27 mouse cellular contexts compared by ENCODE assay signal in the genomic region with DNA sequence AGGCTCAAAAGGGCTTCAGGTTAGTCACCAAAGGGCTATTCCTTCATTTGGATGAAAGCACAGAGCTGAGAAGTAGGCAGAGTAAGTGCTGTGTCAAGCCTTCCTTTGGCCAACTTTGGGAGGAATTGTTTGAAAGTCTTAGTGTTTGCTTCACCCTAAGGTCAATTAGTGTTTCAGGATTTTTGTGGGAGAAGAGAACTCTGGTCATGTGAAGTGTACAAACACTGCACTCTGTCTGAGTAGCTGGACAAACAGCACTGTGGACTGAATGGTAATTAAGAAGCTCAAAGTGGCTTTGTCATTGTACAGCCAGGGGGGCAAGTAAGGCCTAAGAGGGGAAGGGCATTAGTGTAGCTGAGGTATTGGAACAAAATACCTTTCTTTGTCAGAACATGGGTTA. TPM values are rescaled to one million over a fixed set of nuclear protein-coding genes. Genes with fewer than 3 reads are reported as not detected.
A peak's percentile ranks its signal among the peaks of the same experiment; 100 is the strongest.
DNase-seq lines count a peak whose midpoint lies in the region; ATAC-seq and TF ChIP-seq lines count a peak whose summit lies in the region.
"Had no signal": no experiment of that assay in that cellular context is flagged by ENCODE, and none has a peak within 500 bp of the region (broad histone marks: within the 10 kb centered on the region; RNA-seq: fewer than 3 reads in every experiment).

No protein-coding gene starts in this region.

- TF ChIP-seq EP300 in lung, postnatal 0 days (IDR thresholded peaks at IDR 0.05): peak; percentile 97

- no peaks in the 10 kb centered on the region for H3K27me3 ChIP-seq in hindbrain, embryonic 16.5 days (replicated peaks; ENCODE audit: control insufficient read depth, insufficient read depth, low read length)
- no peaks in the 10 kb centered on the region for H3K27me3 ChIP-seq in hindbrain, embryonic 11.5 days (ENCODE audit: control insufficient read depth, insufficient read depth, low read length)
- H3K27me3 ChIP-seq in lung, embryonic 14.5 days (ENCODE audit: insufficient read depth, low read length): no peaks in the 10 kb centered on the region
- no peaks in the 10 kb centered on the region for H3K27me3 ChIP-seq in lung, postnatal 0 days (replicated peaks; ENCODE audit: insufficient read depth, low read length)
- no peaks in the 10 kb centered on the region for H3K27me3 ChIP-seq in intestine, postnatal 0 days (replicated peaks; ENCODE audit: control insufficient read depth, insufficient read depth, low read length)
- H3K27me3 ChIP-seq: CH12.LX; forebrain, embryonic 13.5 days had no signal

- H3K36me3 ChIP-seq in hindbrain, embryonic 16.5 days (ENCODE audit: control insufficient read depth, insufficient read depth, low read length): no peaks in the 10 kb centered on the region
- H3K36me3 ChIP-seq in hindbrain, embryonic 11.5 days (ENCODE audit: control insufficient read depth, insufficient read depth, low read length): no peaks in the 10 kb centered on the region
- H3K36me3 ChIP-seq in lung, embryonic 14.5 days (ENCODE audit: insufficient read depth): no peaks in the 10 kb centered on the region
- H3K36me3 ChIP-seq in lung, postnatal 0 days (ENCODE audit: insufficient read depth, low read length): no peaks in the 10 kb centered on the region
- no peaks in the 10 kb centered on the region for H3K36me3 ChIP-seq in intestine, postnatal 0 days (ENCODE audit: control insufficient read depth, insufficient read depth)
- H3K36me3 ChIP-seq: forebrain, embryonic 10.5 days; G1E; hindbrain, embryonic 10.5 days had no signal

- H3K9me3 ChIP-seq in hindbrain, embryonic 16.5 days (ENCODE audit: control insufficient read depth, low read length): no peaks in the 10 kb centered on the region
- H3K9me3 ChIP-seq in hindbrain, embryonic 11.5 days (ENCODE audit: control insufficient read depth, low read length): no peaks in the 10 kb centered on the region
- H3K9me3 ChIP-seq in lung, embryonic 14.5 days (ENCODE audit: low read depth, low read length): no peaks in the 10 kb centered on the region
- H3K9me3 ChIP-seq in lung, postnatal 0 days (ENCODE audit: low read length): no peaks in the 10 kb centered on the region
- H3K9me3 ChIP-seq in intestine, postnatal 0 days (ENCODE audit: control insufficient read depth): no peaks in the 10 kb centered on the region
- H3K9me3 ChIP-seq: forebrain, embryonic 10.5 days; forebrain, embryonic 13.5 days; G1E; hindbrain, embryonic 10.5 days had no signal

- no peak overlapping the region for H3K4me2 ChIP-seq in hindbrain, embryonic 16.5 days (ENCODE audit: low read length)
- H3K4me2 ChIP-seq in hindbrain, embryonic 11.5 days (replicated peaks; ENCODE audit: low read depth, low read length): no peak overlapping the region
- H3K4me2 ChIP-seq in lung, embryonic 14.5 days: no peak overlapping the region
- H3K4me2 ChIP-seq in lung, postnatal 0 days (replicated peaks; ENCODE audit: low read depth, low read length): no peak overlapping the region
- no peak overlapping the region for H3K4me2 ChIP-seq in intestine, postnatal 0 days (replicated peaks; ENCODE audit: low read depth)
- H3K4me2 ChIP-seq: forebrain, embryonic 13.5 days; heart, embryonic 11.5 days; hindbrain, embryonic 14.5 days had no signal

- no peak for DNase-seq in hindbrain, embryonic 11.5 days (ENCODE audit: low spot score)
- peak; percentile 47 for DNase-seq in lung, embryonic 14.5 days
- DNase-seq in lung, postnatal 0 days (ENCODE audit: low spot score): peak; percentile 91
- DNase-seq in lung, postnatal 36 days: peak; percentile 74
- DNase-seq in cerebellum, adult 11 months: no peak
- no peak for DNase-seq in adrenal gland, adult (ENCODE audit: inconsistent age in 2 of 2, low spot score in 1 of 2)
- DNase-seq: adrenal gland, adult 2 months; adrenal gland, postnatal 14 days; B cell, adult 2 months; cerebellum, adult 18-20 months; cerebellum, adult 9-10 months; cerebellum, postnatal 14 days; gastrocnemius, postnatal 10 days; gastrocnemius, postnatal 36 days had no signal

- H3K4me1 ChIP-seq in hindbrain, embryonic 16.5 days (ENCODE audit: control insufficient read depth, insufficient read depth, low read depth, low read length): no peaks in the 10 kb centered on the region
- H3K4me1 ChIP-seq in hindbrain, embryonic 11.5 days (replicated peaks; ENCODE audit: control insufficient read depth, insufficient read depth, low read length): no peaks in the 10 kb centered on the region
- H3K4me1 ChIP-seq in lung, embryonic 14.5 days (ENCODE audit: insufficient read depth): no peaks in the 10 kb centered on the region
- H3K4me1 ChIP-seq in lung, postnatal 0 days (ENCODE audit: insufficient read depth, low read depth, low read length): no peaks in the 10 kb centered on the region
- H3K4me1 ChIP-seq in intestine, postnatal 0 days (replicated peaks; ENCODE audit: control insufficient read depth, insufficient read depth, low read length): no peaks in the 10 kb centered on the region
- H3K4me1 ChIP-seq: forebrain, embryonic 10.5 days; forebrain, embryonic 13.5 days; hindbrain, embryonic 10.5 days had no signal

- H3K9ac ChIP-seq in hindbrain, embryonic 16.5 days (ENCODE audit: low read depth, low read length): no peak overlapping the region
- H3K9ac ChIP-seq in hindbrain, embryonic 11.5 days (ENCODE audit: low read depth, low read length): no peak overlapping the region
- H3K9ac ChIP-seq in lung, embryonic 14.5 days: no peak overlapping the region
- no peak overlapping the region for H3K9ac ChIP-seq in lung, postnatal 0 days (replicated peaks; ENCODE audit: low read depth)
- H3K9ac ChIP-seq in intestine, postnatal 0 days (ENCODE audit: low read depth, low read length): no peak overlapping the region
- H3K9ac ChIP-seq: forebrain, embryonic 13.5 days; hindbrain, embryonic 14.5 days had no signal

- no peak overlapping the region for H3K27ac ChIP-seq in hindbrain, embryonic 16.5 days (ENCODE audit: low read depth, low read length)
- H3K27ac ChIP-seq in hindbrain, embryonic 11.5 days (ENCODE audit: low read depth, low read length): no peak overlapping the region
- no peak overlapping the region for H3K27ac ChIP-seq in lung, embryonic 14.5 days (ENCODE audit: low read depth)
- no peak overlapping the region for H3K27ac ChIP-seq in lung, postnatal 0 days (ENCODE audit: low read length)
- no peak overlapping the region for H3K27ac ChIP-seq in intestine, postnatal 0 days (ENCODE audit: low read depth, low read length)
- H3K27ac ChIP-seq: forebrain, embryonic 10.5 days; forebrain, embryonic 13.5 days; hindbrain, embryonic 10.5 days; hindbrain, embryonic 14.5 days had no signal

- H3K4me3 ChIP-seq in hindbrain, embryonic 16.5 days (ENCODE audit: low read length): no peak overlapping the region
- H3K4me3 ChIP-seq in hindbrain, embryonic 11.5 days (ENCODE audit: low read depth, low read length): no peak overlapping the region
- H3K4me3 ChIP-seq in lung, embryonic 14.5 days (ENCODE audit: low read depth, low read length): no peak overlapping the region
- H3K4me3 ChIP-seq in lung, postnatal 0 days (ENCODE audit: low read depth, low read length): no peak overlapping the region
- no peak overlapping the region for H3K4me3 ChIP-seq in intestine, postnatal 0 days (ENCODE audit: low read depth, low read length)
- H3K4me3 ChIP-seq: forebrain, embryonic 10.5 days; forebrain, embryonic 13.5 days; hindbrain, embryonic 10.5 days had no signal

- peak; percentile 9; the same call in 1 of the 2 replicates for ATAC-seq in hindbrain, embryonic 16.5 days
- ATAC-seq in hindbrain, embryonic 11.5 days (ENCODE audit: low FRiP score): no peak
- ATAC-seq in lung, embryonic 14.5 days (ENCODE audit: insufficient read depth): peak; percentile 63
- peak; percentile 97 for ATAC-seq in lung, postnatal 0 days
- ATAC-seq in intestine, postnatal 0 days: no peak
- ATAC-seq: forebrain, embryonic 13.5 days; forebrain, embryonic 16.5 days; Patski had no signal

- TF ChIP-seq CTCF in lung, embryonic 14.5 days (IDR thresholded peaks at IDR 0.05; ENCODE audit: low read depth): no peak
- TF ChIP-seq CTCF in lung, postnatal 0 days (IDR thresholded peaks at IDR 0.05): no peak
- TF ChIP-seq CTCF in intestine, postnatal 0 days (IDR thresholded peaks at IDR 0.05; ENCODE audit: low read depth): no peak

RNA-seq across cellular contexts. Expression of gene Ifit1bl2, which starts 9.1 kb away (rescaled TPM):
- polyA plus RNA-seq in hindbrain, embryonic 16.5 days (2015; fragmentation: Nextera tagmentation; extraction: Ambion mirVana): 0.44 and 0.54 TPM in 2 replicates
- 0.07 and 0.19 TPM in 2 replicates for polyA plus RNA-seq in hindbrain, embryonic 11.5 days (2014; fragmentation: Nextera tagmentation; extraction: Ambion mirVana)
- 0.12 TPM in 1 of 2 replicates, not detected in the other for polyA plus RNA-seq in lung, embryonic 14.5 days (2014; fragmentation: Nextera tagmentation; extraction: Ambion mirVana)
- polyA plus RNA-seq in lung, postnatal 0 days (2015; fragmentation: Nextera tagmentation; extraction: Ambion mirVana): 0.46 and 0.54 TPM in 2 replicates
- 128 and 134 TPM in 2 replicates for polyA plus RNA-seq in intestine, postnatal 0 days (2015; fragmentation: Nextera tagmentation; extraction: Ambion mirVana)
- polyA plus RNA-seq: forebrain, embryonic 10.5 days; G1E had no signal

RNA-seq across cellular contexts. Expression of gene Ifit1, which starts 9.2 kb away (rescaled TPM):
- polyA plus RNA-seq in hindbrain, embryonic 16.5 days (2015; fragmentation: Nextera tagmentation; extraction: Ambion mirVana): 0.26 and 0.48 TPM in 2 replicates
- 0.08 and 0.36 TPM in 2 replicates for polyA plus RNA-seq in hindbrain, embryonic 11.5 days (2014; fragmentation: Nextera tagmentation; extraction: Ambion mirVana)
- polyA plus RNA-seq in lung, embryonic 14.5 days (2014; fragmentation: Nextera tagmentation; extraction: Ambion mirVana): 0.11 TPM in 1 of 2 replicates, not detected in the other
- 2.7 and 3.8 TPM in 2 replicates for polyA plus RNA-seq in lung, postnatal 0 days (2015; fragmentation: Nextera tagmentation; extraction: Ambion mirVana)
- 87.0 and 90.6 TPM in 2 replicates for polyA plus RNA-seq in intestine, postnatal 0 days (2015; fragmentation: Nextera tagmentation; extraction: Ambion mirVana)
- polyA plus RNA-seq: forebrain, embryonic 10.5 days; G1E had no signal

RNA-seq across cellular contexts. Expression of gene Ifit3b, which starts 23.7 kb away (rescaled TPM):
- polyA plus RNA-seq in hindbrain, embryonic 16.5 days (2015; fragmentation: Nextera tagmentation; extraction: Ambion mirVana): 0.14 and 0.25 TPM in 2 replicates
- polyA plus RNA-seq in hindbrain, embryonic 11.5 days (2014; fragmentation: Nextera tagmentation; extraction: Ambion mirVana): 0.28 TPM in 1 of 2 replicates, not detected in the other
- polyA plus RNA-seq in lung, embryonic 14.5 days (2014; fragmentation: Nextera tagmentation; extraction: Ambion mirVana): not detected in 2 replicates
- polyA plus RNA-seq in lung, postnatal 0 days (2015; fragmentation: Nextera tagmentation; extraction: Ambion mirVana): 2.0 and 2.3 TPM in 2 replicates
- polyA plus RNA-seq in intestine, postnatal 0 days (2015; fragmentation: Nextera tagmentation; extraction: Ambion mirVana): 2.2 and 2.3 TPM in 2 replicates
- polyA plus RNA-seq: embryonic facial prominence, embryonic 11.5 days; embryonic facial prominence, embryonic 14.5 days; forebrain, embryonic 10.5 days; forebrain, embryonic 13.5 days; G1E; hindbrain, embryonic 10.5 days had no signal

RNA-seq across cellular contexts. Expression of gene Ifit1bl1, which starts 29.7 kb away (rescaled TPM):
- polyA plus RNA-seq in hindbrain, embryonic 16.5 days (2015; fragmentation: Nextera tagmentation; extraction: Ambion mirVana): 1.4 TPM in 2 replicates
- 0.25 and 0.42 TPM in 2 replicates for polyA plus RNA-seq in hindbrain, embryonic 11.5 days (2014; fragmentation: Nextera tagmentation; extraction: Ambion mirVana)
- 0.18 and 0.49 TPM in 2 replicates for polyA plus RNA-seq in lung, embryonic 14.5 days (2014; fragmentation: Nextera tagmentation; extraction: Ambion mirVana)
- polyA plus RNA-seq in lung, postnatal 0 days (2015; fragmentation: Nextera tagmentation; extraction: Ambion mirVana): 0.90 and 1.1 TPM in 2 replicates
- polyA plus RNA-seq in intestine, postnatal 0 days (2015; fragmentation: Nextera tagmentation; extraction: Ambion mirVana): 18.8 and 19.4 TPM in 2 replicates
- polyA plus RNA-seq: embryonic facial prominence, embryonic 11.5 days; G1E; hindbrain, embryonic 10.5 days had no signal

RNA-seq across cellular contexts. Expression of gene Ifit3, which starts 48.2 kb away (rescaled TPM):
- polyA plus RNA-seq in hindbrain, embryonic 16.5 days (2015; fragmentation: Nextera tagmentation; extraction: Ambion mirVana): 1.1 and 2.3 TPM in 2 replicates
- polyA plus RNA-seq in hindbrain, embryonic 11.5 days (2014; fragmentation: Nextera tagmentation; extraction: Ambion mirVana): 0.15 and 0.19 TPM in 2 replicates
- polyA plus RNA-seq in lung, embryonic 14.5 days (2014; fragmentation: Nextera tagmentation; extraction: Ambion mirVana): 0.26 and 0.65 TPM in 2 replicates
- 7.1 and 9.6 TPM in 2 replicates for polyA plus RNA-seq in lung, postnatal 0 days (2015; fragmentation: Nextera tagmentation; extraction: Ambion mirVana)
- polyA plus RNA-seq in intestine, postnatal 0 days (2015; fragmentation: Nextera tagmentation; extraction: Ambion mirVana): 43.5 and 50.2 TPM in 2 replicates
- polyA plus RNA-seq: G1E had no signal

Comparison
In these comparisons a context has a peak if more than half of its experiments do, and no peak if none do; other contexts are left out.
1. ATAC-seq: peak in hindbrain, embryonic 16.5 days (single experiment), lung, embryonic 14.5 days (single experiment) and lung, postnatal 0 days (single experiment); none in hindbrain, embryonic 11.5 days (single experiment) and intestine, postnatal 0 days (single experiment).
2. DNase-seq: peak in lung, embryonic 14.5 days (single experiment), lung, postnatal 0 days (single experiment) and lung, postnatal 36 days (single experiment); none in hindbrain, embryonic 11.5 days (single experiment), cerebellum, adult 11 months (single experiment) and adrenal gland, adult (0 of 2).
3. RNA of gene Ifit1bl2, which starts 9.1 kb away (polyA plus RNA-seq): 128 to 134 TPM in intestine, postnatal 0 days; 0.44 to 0.54 TPM in hindbrain, embryonic 16.5 days, 0.46 to 0.54 TPM in lung, postnatal 0 days, 0.07 to 0.19 TPM in hindbrain, embryonic 11.5 days and 0.12 TPM in lung, embryonic 14.5 days; every median in the first group is over 10 times any median in the second.
4. RNA of gene Ifit1, which starts 9.2 kb away (polyA plus RNA-seq): 87.0 to 90.6 TPM in intestine, postnatal 0 days; 2.7 to 3.8 TPM in lung, postnatal 0 days, 0.26 to 0.48 TPM in hindbrain, embryonic 16.5 days, 0.08 to 0.36 TPM in hindbrain, embryonic 11.5 days and 0.11 TPM in lung, embryonic 14.5 days; every median in the first group is over 10 times any median in the second.